Mouse (Mus musculus): ENCODE measurements around the gene Uso1. TPM values are rescaled to one million over a fixed set of nuclear protein-coding genes. Genes with fewer than 3 reads are reported as not detected.

The Uso1 gene
- polyA plus RNA-seq, 1 experiment from 2014 or later = 42.5 TPM

DNA sequence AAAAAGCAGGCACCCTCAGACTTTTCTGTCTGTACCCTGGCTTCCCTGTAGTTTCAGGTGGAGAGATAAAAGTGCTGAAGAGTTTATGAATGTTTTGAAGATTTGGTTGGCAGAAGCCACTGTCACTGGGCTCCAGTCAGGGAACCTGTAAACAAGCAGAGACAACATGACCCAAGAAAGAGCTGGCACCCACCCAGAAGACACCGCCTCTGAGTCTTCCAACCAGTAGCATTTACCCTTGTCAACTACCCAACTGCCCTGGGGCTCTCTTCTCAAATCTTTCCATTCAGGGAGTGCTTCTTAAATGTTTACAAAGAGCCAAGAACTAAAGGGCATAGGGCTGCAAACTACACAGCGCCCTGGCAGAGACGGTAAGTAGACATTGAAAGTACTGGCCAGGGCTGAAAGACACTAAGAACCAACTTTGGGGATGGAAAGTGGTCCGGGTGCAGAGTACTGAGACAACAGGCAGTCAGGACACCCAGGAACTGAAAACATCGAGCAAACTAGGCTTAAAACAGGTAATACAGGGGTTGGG is 26.9 kb upstream of the Uso1 start:
- Histone ChIP-seq H3K36me3 (replicated peaks) (no peaks in the 10 kb centered on the region), H3K9ac (no peak overlapping the region), H3K27ac (no peak overlapping the region), H3K4me3 (no peak overlapping the region), H3K27me3 (replicated peaks) (no peaks in the 10 kb centered on the region), H3K4me2 (no peak overlapping the region), H3K9me3 (no peaks in the 10 kb centered on the region), H3K4me1 (peaks cover 12% of the 10 kb centered on the region; the same call in 1 of the 2 replicates)
- 92% methylated on average over 5 of the region's 5 CpGs for WGBS
- no peak for ATAC-seq (replicated peaks)

DNA sequence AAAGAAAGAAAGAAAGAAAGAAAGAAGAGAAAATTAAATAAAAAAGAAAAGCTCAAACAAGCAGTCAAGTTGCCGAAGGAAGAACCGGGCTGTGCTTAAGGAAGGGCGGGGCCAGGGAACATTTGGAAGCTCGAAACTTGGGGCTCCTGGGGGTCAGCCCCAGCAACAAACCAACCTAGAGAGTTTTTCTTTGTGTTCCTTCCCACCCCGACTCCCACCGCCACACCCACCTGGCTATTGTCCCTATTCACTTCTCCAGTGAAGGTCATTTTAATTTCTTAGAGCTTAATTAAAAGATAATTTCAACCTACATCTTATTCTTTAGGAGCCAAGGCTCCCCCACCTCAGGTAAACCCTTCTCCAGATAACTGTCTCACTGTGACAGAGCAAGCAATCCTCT is 25.6 kb upstream of the Uso1 start:
- H3K4me3 ChIP-seq = no peak overlapping the region
- H3K27me3 ChIP-seq (replicated peaks) = no peaks in the 10 kb centered on the region
- no peak overlapping the region for H3K9ac ChIP-seq
- ATAC-seq (replicated peaks) = no peak
- no peaks in the 10 kb centered on the region for H3K36me3 ChIP-seq (replicated peaks)
- H3K4me1 ChIP-seq = peaks cover 9% of the 10 kb centered on the region; the same call in 1 of the 2 replicates
- H3K4me2 ChIP-seq = peak overlapping the region; percentile 31; the same call in 1 of the 2 replicates
- H3K9me3 ChIP-seq = no peaks in the 10 kb centered on the region
- H3K27ac ChIP-seq = no peak overlapping the region
- 12% methylated on average over 6 of the region's 6 CpGs for WGBS

DNA sequence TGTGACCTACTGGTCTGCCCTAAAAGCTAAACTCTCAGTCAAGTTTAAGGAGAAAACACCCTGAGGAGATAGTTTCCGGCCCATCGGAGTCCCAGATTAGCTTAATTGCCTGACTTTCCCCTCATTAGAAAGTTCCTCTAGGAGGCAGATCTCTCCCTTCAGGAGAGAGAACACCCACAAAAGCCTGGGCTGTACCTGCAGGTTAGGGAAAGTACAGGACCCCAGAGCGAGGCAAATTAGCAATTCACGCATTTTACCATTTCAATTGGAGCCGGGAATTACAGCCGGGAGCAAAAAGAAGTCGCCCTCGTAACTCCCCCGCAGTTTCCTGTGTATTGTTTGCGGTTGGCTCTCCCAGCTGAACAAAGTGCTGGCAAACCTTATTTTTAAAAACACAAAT is 25.2 kb upstream of the Uso1 start:
- H3K27me3 ChIP-seq (replicated peaks) = no peaks in the 10 kb centered on the region
- 4% methylated on average over 10 of the region's 10 CpGs for WGBS
- no peak overlapping the region for H3K4me3 ChIP-seq
- H3K36me3 ChIP-seq (replicated peaks) = no peaks in the 10 kb centered on the region
- no peak overlapping the region for H3K9ac ChIP-seq
- no peak overlapping the region for H3K27ac ChIP-seq
- H3K9me3 ChIP-seq = no peaks in the 10 kb centered on the region
- ATAC-seq (replicated peaks) = no peak
- peak overlapping the region; percentile 31; the same call in 1 of the 2 replicates for H3K4me2 ChIP-seq
- H3K4me1 ChIP-seq = peaks cover 9% of the 10 kb centered on the region; the same call in 1 of the 2 replicates

DNA sequence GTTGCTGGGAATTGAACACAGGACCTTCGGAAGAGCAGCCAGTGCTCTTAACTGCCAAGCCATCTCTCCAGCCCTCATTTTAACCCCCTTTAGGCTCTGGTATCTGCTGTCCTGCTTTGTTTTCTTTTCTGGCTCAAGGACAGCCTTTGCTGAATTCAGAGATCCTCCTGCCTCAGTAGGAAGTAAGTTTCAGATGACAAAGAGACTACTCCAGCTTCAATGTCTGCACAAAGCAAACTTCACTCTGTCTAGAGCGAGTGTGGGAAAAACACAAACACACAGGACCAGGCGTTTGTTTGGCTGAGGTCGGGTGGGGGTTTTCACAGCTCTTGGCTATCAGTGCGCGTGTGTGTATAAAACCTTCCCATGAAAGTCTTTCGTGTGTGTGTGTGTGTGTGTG is 24.3 kb upstream of the Uso1 start:
- no peaks in the 10 kb centered on the region for H3K27me3 ChIP-seq (replicated peaks)
- H3K4me2 ChIP-seq = no peak overlapping the region
- no peak for ATAC-seq (replicated peaks)
- H3K4me1 ChIP-seq = peaks cover 9% of the 10 kb centered on the region; the same call in 1 of the 2 replicates
- no peaks in the 10 kb centered on the region for H3K9me3 ChIP-seq
- H3K9ac ChIP-seq = no peak overlapping the region
- WGBS = 93% methylated on average over 7 of the region's 7 CpGs
- no peak overlapping the region for H3K27ac ChIP-seq
- H3K4me3 ChIP-seq = no peak overlapping the region
- no peaks in the 10 kb centered on the region for H3K36me3 ChIP-seq (replicated peaks)

DNA sequence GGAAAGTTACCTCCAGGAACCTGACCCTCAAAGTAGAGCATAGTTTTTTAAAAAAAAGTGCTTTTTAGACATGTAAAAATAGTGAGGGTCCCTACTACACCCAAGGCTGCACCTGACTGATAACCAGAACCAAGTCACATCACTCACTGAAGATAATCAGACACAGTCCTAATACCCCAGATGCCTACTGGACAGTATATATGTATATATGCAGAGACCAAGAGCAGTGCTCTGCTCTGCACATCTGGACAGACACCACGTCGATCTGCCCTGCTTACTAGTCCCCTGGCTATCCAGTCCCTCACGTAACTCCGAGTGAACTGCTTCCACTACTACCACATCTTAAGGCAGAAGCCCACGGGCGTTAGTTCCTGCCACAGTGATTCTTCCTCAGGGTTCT is 23.5 kb upstream of the Uso1 start:
- no peak overlapping the region for H3K9ac ChIP-seq
- H3K36me3 ChIP-seq (replicated peaks) = no peaks in the 10 kb centered on the region
- 94% methylated on average over 6 of the region's 6 CpGs for WGBS
- no peak overlapping the region for H3K4me3 ChIP-seq
- no peak overlapping the region for H3K4me2 ChIP-seq
- H3K4me1 ChIP-seq = peaks cover 9% of the 10 kb centered on the region; the same call in 1 of the 2 replicates
- no peak for ATAC-seq (replicated peaks)
- H3K9me3 ChIP-seq = no peaks in the 10 kb centered on the region
- H3K27ac ChIP-seq = no peak overlapping the region
- no peaks in the 10 kb centered on the region for H3K27me3 ChIP-seq (replicated peaks)

DNA sequence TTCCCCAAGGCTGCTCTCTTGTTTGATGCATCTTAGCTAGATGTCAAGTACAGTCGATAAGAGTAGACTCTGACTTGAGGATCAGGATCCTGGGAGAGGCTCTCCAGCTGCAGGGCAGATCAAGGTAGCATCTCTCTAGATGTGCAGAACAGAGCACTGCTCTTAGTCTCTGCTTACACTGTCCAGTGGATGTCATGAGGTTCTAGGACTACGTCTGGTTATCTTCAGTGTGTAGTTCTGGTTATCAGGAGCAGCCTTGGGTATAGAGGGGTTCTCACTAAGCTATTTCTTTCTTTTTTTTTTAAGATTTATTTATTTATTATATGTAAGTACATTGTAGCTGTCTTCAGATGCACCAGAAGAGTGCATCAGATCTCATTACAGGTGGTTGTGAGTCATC is 22.8 kb upstream of the Uso1 start:
- no peak for ATAC-seq (replicated peaks)
- 95% methylated on average over 2 of the region's 2 CpGs for WGBS
- Histone ChIP-seq H3K9me3 (no peaks in the 10 kb centered on the region), H3K36me3 (replicated peaks) (no peaks in the 10 kb centered on the region), H3K27me3 (replicated peaks) (no peaks in the 10 kb centered on the region), H3K27ac (no peak overlapping the region), H3K4me3 (no peak overlapping the region), H3K4me1 (peaks cover 9% of the 10 kb centered on the region; the same call in 1 of the 2 replicates), H3K9ac (no peak overlapping the region), H3K4me2 (no peak overlapping the region)

DNA sequence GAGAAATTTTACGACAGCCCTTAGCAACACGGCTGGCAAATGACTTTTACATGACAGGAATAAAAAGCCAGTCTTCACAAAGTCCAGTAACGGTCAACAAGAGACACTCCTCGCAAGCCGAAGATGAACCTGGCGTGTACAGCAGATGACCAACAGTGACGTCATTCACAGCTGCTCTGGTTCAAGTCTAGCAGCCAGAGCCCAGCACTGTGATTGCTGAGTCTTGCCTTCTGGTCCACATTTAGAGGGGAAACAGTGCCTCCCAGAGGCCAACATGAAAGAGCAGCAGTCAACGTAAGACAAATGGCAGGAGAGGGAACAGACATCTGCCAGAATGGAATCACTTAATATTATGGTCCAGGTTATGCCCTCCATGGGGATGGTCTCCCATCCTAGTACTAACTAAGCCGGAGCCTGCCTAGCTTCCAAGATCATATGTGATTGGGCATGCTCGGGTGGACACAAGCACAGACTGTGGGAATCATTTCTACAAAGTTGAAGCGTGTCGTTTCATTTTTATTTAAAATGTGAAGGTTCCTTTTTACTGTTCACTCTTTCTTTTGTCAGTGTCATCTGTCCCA is 19.8 kb upstream of the Uso1 start:
- Histone ChIP-seq H3K4me1 (peaks cover under 1% of the 10 kb centered on the region; the same call in 1 of the 2 replicates), H3K27ac (no peak overlapping the region), H3K4me2 (no peak overlapping the region), H3K27me3 (replicated peaks) (no peaks in the 10 kb centered on the region), H3K4me3 (no peak overlapping the region), H3K36me3 (replicated peaks) (no peaks in the 10 kb centered on the region), H3K9ac (no peak overlapping the region), H3K9me3 (no peaks in the 10 kb centered on the region)
- ATAC-seq (replicated peaks) = peak; percentile 69; the same call in 1 of the 2 replicates
- 59% methylated on average over 12 of the region's 12 CpGs for WGBS

DNA sequence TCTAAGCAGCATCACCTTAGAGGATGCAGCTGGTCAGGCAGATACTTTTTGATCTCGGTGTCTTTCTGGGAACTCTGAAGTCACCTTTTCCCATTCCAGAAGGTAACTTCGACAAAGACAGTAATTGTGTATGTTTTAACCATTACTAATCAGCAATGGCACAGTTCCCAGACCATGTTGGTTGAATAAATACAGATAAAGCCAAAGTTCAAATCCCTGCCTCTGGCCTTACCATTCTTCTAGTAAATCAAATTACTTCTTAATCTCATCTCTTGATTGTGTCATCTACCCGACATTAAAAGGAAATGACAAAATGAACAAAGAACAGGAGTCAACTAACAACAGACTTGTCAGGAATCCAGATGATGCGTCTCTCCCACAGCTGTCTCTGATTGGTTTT is 16.1 kb upstream of the Uso1 start:
- H3K36me3 ChIP-seq (replicated peaks) = 0 out of 2 replicates have a peak, but pooled peaks cover 4% of the 10 kb centered on the region
- H3K9ac ChIP-seq = no peak overlapping the region
- WGBS = 72% methylated on average over 4 of the region's 4 CpGs
- no peaks in the 10 kb centered on the region for H3K27me3 ChIP-seq (replicated peaks)
- no peak for ATAC-seq (replicated peaks)
- H3K27ac ChIP-seq = no peak overlapping the region
- H3K4me2 ChIP-seq = no peak overlapping the region
- H3K4me3 ChIP-seq = no peak overlapping the region
- H3K4me1 ChIP-seq = no peaks in the 10 kb centered on the region
- no peaks in the 10 kb centered on the region for H3K9me3 ChIP-seq

DNA sequence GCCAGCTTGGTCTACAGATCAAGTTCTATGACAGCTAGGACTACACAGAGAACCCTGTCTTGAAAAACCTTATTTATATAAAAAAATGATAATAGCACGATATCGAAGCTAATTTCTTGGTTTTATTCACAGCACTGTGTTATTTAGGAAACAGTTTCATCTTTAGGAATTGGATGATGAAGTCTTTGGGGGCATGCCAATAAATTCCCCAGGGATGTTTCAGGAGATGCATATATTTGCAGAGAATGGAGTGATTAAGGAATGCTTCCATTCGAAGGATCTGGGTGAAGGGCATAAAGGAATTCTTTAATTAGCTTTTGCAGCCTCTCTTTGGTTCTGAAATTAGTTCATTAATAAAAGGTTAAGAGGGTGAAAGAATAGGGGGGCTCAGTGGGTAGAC is 12.3 kb upstream of the Uso1 start:
- no peak for ATAC-seq (replicated peaks)
- no peaks in the 10 kb centered on the region for H3K4me1 ChIP-seq
- H3K4me2 ChIP-seq = no peak overlapping the region
- no peaks in the 10 kb centered on the region for H3K27me3 ChIP-seq (replicated peaks)
- H3K4me3 ChIP-seq = no peak overlapping the region
- no peak overlapping the region for H3K27ac ChIP-seq
- no peaks in the 10 kb centered on the region for H3K9me3 ChIP-seq
- no peak overlapping the region for H3K9ac ChIP-seq
- H3K36me3 ChIP-seq (replicated peaks) = 0 out of 2 replicates have a peak, but pooled peaks cover 4% of the 10 kb centered on the region
- 77% methylated on average over 3 of the region's 3 CpGs for WGBS

DNA sequence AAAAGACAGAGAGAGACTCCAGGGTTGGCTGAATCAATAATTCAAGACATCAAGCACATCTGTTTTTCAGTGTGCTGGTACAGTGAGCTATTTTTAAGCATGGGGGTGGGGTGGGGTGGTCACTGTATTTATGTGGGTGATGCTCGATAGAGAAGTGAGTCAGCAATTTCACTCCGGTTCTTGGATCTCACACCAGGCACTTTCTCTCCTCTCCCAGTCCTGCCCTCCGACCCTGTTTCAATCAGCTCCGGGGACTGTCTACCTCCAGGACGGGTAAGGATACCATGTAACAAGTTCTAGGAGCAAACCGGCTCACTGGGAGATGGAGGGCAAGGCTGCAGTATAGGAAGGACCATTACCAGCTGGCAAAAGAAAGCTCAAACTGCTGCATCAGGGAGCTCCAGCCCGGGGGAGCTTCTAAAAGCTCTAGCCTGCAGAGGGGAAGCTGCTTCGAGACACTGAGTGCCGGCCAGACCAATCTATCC is 10.6 kb upstream of the Uso1 start:
- no peak overlapping the region for H3K4me3 ChIP-seq
- 0 out of 2 replicates have a peak, but pooled peaks cover 8% of the 10 kb centered on the region for H3K36me3 ChIP-seq (replicated peaks)
- no peaks in the 10 kb centered on the region for H3K27me3 ChIP-seq (replicated peaks)
- H3K27ac ChIP-seq = no peak overlapping the region
- no peak overlapping the region for H3K4me2 ChIP-seq
- no peaks in the 10 kb centered on the region for H3K9me3 ChIP-seq
- ATAC-seq (replicated peaks) = no peak
- no peak overlapping the region for H3K9ac ChIP-seq
- H3K4me1 ChIP-seq = no peaks in the 10 kb centered on the region
- 74% methylated on average over 9 of the region's 9 CpGs for WGBS

DNA sequence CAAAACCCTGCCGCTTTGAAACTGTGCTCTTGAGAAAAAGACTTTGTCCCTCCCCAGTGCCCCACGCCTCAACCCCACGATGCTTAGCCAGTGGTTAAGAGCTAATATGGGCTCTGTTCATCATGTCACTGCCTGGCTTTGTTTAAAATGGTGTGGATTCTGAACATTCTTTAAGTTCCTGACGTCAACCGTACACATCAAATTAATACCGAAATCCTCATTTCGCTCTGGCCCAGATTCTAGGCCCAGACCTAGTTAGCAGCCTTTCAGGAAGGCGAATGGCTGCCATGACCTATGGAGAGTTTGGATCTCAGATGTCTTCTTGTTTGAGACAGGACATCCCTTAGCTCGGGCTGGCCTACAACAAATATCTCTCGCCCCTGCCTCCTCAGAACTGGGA is 10.0 kb upstream of the Uso1 start:
- ATAC-seq (replicated peaks) = no peak
- H3K27ac ChIP-seq = no peak overlapping the region
- H3K27me3 ChIP-seq (replicated peaks) = no peaks in the 10 kb centered on the region
- no peak overlapping the region for H3K9ac ChIP-seq
- H3K4me1 ChIP-seq = no peaks in the 10 kb centered on the region
- H3K4me3 ChIP-seq = no peak overlapping the region
- H3K36me3 ChIP-seq (replicated peaks) = 0 out of 2 replicates have a peak, but pooled peaks cover 8% of the 10 kb centered on the region
- no peaks in the 10 kb centered on the region for H3K9me3 ChIP-seq
- no peak overlapping the region for H3K4me2 ChIP-seq
- WGBS = 93% methylated on average over 10 of the region's 10 CpGs

DNA sequence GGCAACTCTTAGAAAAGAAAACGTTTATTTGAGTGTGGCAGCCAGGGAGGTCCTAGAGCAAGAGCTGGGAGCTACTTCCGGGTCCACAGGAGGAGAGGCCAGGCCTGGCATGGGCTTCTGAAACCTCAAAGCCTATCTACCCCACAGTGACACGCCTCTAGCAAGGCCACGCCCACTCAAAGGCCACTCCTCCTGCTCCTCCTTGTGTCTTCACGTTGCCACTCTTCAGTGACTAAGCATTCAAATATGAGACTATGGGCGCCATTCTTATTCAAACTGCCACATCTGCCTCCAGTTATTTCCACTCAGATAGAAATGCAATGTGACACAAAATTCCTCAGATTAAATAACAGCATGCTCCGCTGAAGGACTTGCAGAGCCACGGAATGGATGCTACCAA is 9.2 kb upstream of the Uso1 start:
- 14% methylated on average over 8 of the region's 8 CpGs for WGBS
- Histone ChIP-seq H3K9ac (no peak overlapping the region), H3K27me3 (replicated peaks) (no peaks in the 10 kb centered on the region), H3K4me2 (no peak overlapping the region), H3K36me3 (replicated peaks) (0 out of 2 replicates have a peak, but pooled peaks cover 8% of the 10 kb centered on the region), H3K9me3 (no peaks in the 10 kb centered on the region), H3K27ac (no peak overlapping the region), H3K4me3 (no peak overlapping the region), H3K4me1 (no peaks in the 10 kb centered on the region)
- no peak; the same call in 1 of the 2 replicates for ATAC-seq (replicated peaks)

DNA sequence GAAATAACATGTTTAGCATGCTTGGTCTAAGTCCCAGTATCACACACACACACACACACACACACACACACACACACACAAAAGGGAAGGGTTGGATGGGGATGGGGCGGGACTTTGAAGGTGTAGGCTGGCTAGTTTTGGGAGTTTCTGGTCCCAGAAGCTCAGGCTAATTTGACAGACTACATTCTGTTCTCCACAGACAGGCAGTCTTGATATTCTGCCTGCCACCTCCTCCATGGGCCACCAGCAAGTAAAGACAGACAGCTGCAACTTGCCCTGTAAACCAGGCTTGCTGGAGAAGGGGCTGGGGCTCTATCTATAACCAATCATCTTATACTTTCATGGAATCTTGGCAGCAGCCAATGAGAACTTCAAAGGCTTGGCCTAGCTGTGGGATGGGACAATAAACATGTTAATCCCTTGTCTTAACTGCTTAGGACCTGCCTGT is 8.4 kb upstream of the Uso1 start:
- Histone ChIP-seq H3K9ac (no peak overlapping the region), H3K27me3 (replicated peaks) (no peaks in the 10 kb centered on the region), H3K9me3 (no peaks in the 10 kb centered on the region), H3K4me1 (no peaks in the 10 kb centered on the region), H3K4me2 (no peak overlapping the region), H3K36me3 (replicated peaks) (0 out of 2 replicates have a peak, but pooled peaks cover 8% of the 10 kb centered on the region), H3K4me3 (no peak overlapping the region), H3K27ac (no peak overlapping the region)
- no peak for ATAC-seq (replicated peaks)
- 43% methylated on average over 1 of the region's 1 CpGs for WGBS
